Mouse (Mus musculus): ENCODE results near the gene Adam1b.

The Adam1b gene

GRCm38 (mm10) chr5:121500719-121501118 lies 2.5 kb downstream of the Adam1b start:
- DNase-seq (ENCODE audit: low spot score in 2 of 2), result no peak

- peak; percentile 72 to 76 for DNase-seq (ENCODE audit: low spot score in 2 of 2)
Observed at GRCm38 (mm10) chr5:121493305-121493704, 9.9 kb downstream of the Adam1b start.

- DNase-seq (ENCODE audit: low spot score in 2 of 2), result no peak
Observed at GRCm38 (mm10) chr5:121484801-121485200, 18.4 kb downstream of the Adam1b start.

- no peak for DNase-seq (ENCODE audit: low spot score in 2 of 2)
Observed at GRCm38 (mm10) chr5:121477680-121478079, 25.6 kb downstream of the Adam1b start.

GRCm38 (mm10) chr5:121476040-121476439 lies 27.2 kb downstream of the Adam1b start:
- no peak for DNase-seq (ENCODE audit: low spot score in 2 of 2)

GRCm38 (mm10) chr5:121474610-121475009 lies 28.6 kb downstream of the Adam1b start:
- no peak for DNase-seq (ENCODE audit: low spot score in 2 of 2)

GRCm38 (mm10) chr5:121472411-121472810 lies 30.8 kb downstream of the Adam1b start:
- no peak for DNase-seq (ENCODE audit: low spot score in 2 of 2)

GRCm38 (mm10) chr5:121469566-121469965 lies 33.7 kb downstream of the Adam1b start:
- DNase-seq (ENCODE audit: low spot score in 2 of 2), result no peak

- DNase-seq (ENCODE audit: low spot score in 2 of 2), result no peak
Observed at GRCm38 (mm10) chr5:121463601-121464250, 39.5 kb downstream of the Adam1b start.

GRCm38 (mm10) chr5:121462967-121463366 lies 40.3 kb downstream of the Adam1b start:
- DNase-seq (ENCODE audit: low spot score in 2 of 2), result no peak

GRCm38 (mm10) chr5:121462171-121462502 lies 41.1 kb downstream of the Adam1b start:
- DNase-seq (ENCODE audit: low spot score in 2 of 2), result no peak

GRCm38 (mm10) chr5:121461339-121462170 lies 41.7 kb downstream of the Adam1b start:
- DNase-seq (ENCODE audit: low spot score in 2 of 2), result no peak

- no peak for DNase-seq (ENCODE audit: low spot score in 2 of 2)
Observed at GRCm38 (mm10) chr5:121455510-121456265, 47.5 kb downstream of the Adam1b start.

GRCm38 (mm10) chr5:121454503-121454782 lies 48.8 kb downstream of the Adam1b start:
- no peak for DNase-seq (ENCODE audit: low spot score in 2 of 2)

GRCm38 (mm10) chr5:121453743-121454502 lies 49.3 kb downstream of the Adam1b start:
- peak in 1 of 2 experiments; percentile 47 for DNase-seq (ENCODE audit: low spot score in 2 of 2)

- DNase-seq (ENCODE audit: low spot score in 2 of 2), result peak; percentile 52 to 63
Observed at GRCm38 (mm10) chr5:121452906-121453305, 50.3 kb downstream of the Adam1b start.

GRCm38 (mm10) chr5:121452026-121452869 lies 51.0 kb downstream of the Adam1b start, which contains the start of gene Erp29:
Gene Erp29 (minus strand): TSS chr5:121452506.
- peak; percentile 98 for DNase-seq (ENCODE audit: low spot score in 2 of 2)

GRCm38 (mm10) chr5:121451644-121452025 lies 51.6 kb downstream of the Adam1b start, which contains the start of gene Tmem116:
Gene Tmem116 (plus strand): TSS chr5:121451893.
- peak; percentile 51 to 52 for DNase-seq (ENCODE audit: low spot score in 2 of 2)

- no peak for DNase-seq (ENCODE audit: low spot score in 2 of 2)
Observed at GRCm38 (mm10) chr5:121451203-121451602, 52.0 kb downstream of the Adam1b start.

- no peak for DNase-seq (ENCODE audit: low spot score in 2 of 2)
Observed at GRCm38 (mm10) chr5:121450476-121450875, 52.8 kb downstream of the Adam1b start.
